Mouse (Mus musculus) urinary bladder, postnatal 10 days (tissue): ENCODE results near the gene Ifngr1.

Experiments
- DNase-seq: peaks from one replicate; pipeline ENCODE4 v3.0.0; 2022; ENCODE audit warnings: low spot score

Ifngr1 gene

DNA sequence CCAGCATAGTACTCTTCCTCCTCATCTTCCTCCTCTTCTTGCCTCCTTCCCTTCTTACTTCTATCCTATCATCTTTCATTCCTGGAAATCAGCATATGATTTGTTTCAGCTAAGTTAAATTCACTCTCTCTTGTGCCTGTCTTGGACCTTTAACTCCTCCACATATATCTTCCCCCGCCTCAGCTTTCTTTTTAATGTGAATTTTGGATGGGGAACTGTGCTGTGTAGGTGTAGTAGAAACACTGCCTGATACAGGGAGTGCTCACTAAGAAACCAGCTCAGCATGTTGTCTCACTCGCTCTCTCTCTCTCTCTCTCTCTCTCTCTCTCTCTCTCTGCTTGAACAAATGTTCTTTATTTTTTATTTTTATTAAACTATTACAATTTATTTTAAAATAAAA, 53.4 kb downstream of the Ifngr1 start:
- no peak for DNase-seq

DNA sequence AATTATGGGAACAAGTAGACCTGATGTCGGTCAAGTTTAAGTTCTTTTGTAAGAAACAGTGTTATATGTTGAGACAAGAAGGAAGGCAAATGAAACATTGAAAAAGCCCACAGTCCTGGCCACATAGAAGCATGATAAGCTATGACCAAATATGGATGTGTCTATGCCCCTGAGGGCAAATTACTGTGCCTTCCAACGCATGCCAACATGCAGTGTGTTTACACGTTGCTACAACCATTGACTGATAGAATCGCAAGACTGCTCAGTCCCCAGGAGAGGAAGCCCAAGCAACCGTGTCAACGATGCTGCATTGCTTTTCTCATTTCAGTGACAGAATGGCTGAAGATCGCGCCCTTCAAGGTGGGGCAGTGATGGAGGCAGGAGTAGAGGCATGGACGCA, 65.7 kb downstream of the Ifngr1 start:
- DNase-seq: no peak
